Mouse (Mus musculus) cortical plate, adult 2 months (tissue): ENCODE measurements around the gene Pycr1.

Source experiments
- CTCF ChIP-seq: fragments of 200-500 bp; IDR thresholded peaks from 2 replicates; pipeline ENCODE4 v1.5.1; 2011; ENCODE audit warnings: mild to moderate bottlenecking, control low read depth, low read length; ENCODE audit not compliant: insufficient read depth; ENCODE audit errors: extremely low read depth
- POLR2A ChIP-seq: fragments of 200-500 bp; IDR thresholded peaks from 2 replicates; pipeline ENCODE4 v1.6.1; 2011; ENCODE audit warnings: mild to moderate bottlenecking, low read length, control low read depth; ENCODE audit not compliant: insufficient read depth; ENCODE audit errors: extremely low read depth

DNA sequence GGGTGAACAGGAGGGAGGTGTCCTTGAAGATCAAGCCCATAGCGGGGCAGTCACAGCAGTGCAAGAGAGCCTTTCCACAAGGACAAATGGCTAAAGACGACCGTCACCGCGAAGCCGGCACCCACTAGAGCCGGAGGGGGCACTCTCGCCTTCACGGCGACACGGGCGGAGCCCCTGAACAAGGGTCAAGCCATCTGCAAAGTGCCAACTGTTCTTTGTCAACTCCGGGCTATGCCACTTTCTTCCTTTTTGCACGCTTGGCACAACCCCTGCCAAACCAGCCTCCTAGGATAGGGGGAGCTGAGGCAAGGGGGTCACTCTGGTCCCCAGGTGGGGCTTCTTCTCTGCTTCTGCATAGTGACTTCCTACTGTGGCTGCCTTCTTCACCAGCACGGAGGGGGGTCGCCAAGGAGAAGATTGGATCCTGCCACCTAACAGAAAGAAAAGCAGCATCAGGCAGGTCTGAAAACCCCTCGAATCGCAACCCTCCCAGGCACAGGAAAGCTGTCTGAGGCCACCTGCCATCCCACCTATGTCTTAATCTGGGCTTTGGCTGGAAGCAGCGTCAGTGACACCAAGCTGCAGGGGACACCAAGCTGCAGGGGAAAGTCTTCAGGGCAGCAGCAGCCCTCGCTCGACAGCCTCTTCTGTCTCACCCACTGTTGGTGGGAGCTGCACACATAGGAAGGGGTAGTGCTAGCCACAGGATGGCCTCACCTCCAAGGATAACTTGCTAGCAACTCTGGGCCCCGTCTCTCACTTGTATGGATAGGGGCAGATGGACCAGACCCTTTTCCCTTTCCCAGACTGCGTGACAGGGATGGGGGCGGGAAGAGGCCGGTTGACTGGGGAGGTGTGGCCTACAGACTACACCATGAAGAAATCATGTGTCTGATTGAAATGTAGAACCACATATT lies 24.7 kb downstream of the Pycr1 start:
- TF ChIP-seq POLR2A (no peak), CTCF (no peak)
